Mouse (Mus musculus): ENCODE measurements around the gene Rasgef1b.

GRCm38 (mm10) chr5:99444777-99445176, 284.1 kb downstream of the Rasgef1b start:
- TF ChIP-seq POLR2A (IDR thresholded peaks at IDR 0.05; ENCODE audit: low read depth, low read length) (no peak), CTCF (conservative IDR thresholded peaks at IDR 0.05; ENCODE audit: insufficient read depth, insufficient read length, low read depth, low read length) (no peak)
